Mouse (Mus musculus) hindbrain, postnatal 0 days (tissue): ENCODE results near the gene Ran. TPM values are rescaled to one million over a fixed set of nuclear protein-coding genes. Genes with fewer than 3 reads are reported as not detected.

Experiments
- ATAC-seq: fragments of 200-750 bp; cut with Nextera tagmentation; 2 replicates; pipeline ENCODE4 v1.8.0; 2017; ENCODE audit warnings: mild to moderate bottlenecking, moderate TSS enrichment, moderate library complexity
- DNase-seq: peaks from one replicate; pipeline ENCODE4 v3.0.0-alpha.2; 2015; ENCODE audit warnings: low spot score
- H3K27ac ChIP-seq: fragments of 300-500 bp; sonication (generic); 2 replicates; pipeline ENCODE4 v1.5.1; 2014; ENCODE audit warnings: mild to moderate bottlenecking
- H3K27me3 ChIP-seq: fragments of 300-500 bp; sonication (generic); 2 replicates; pipeline ENCODE4 v1.6.1; 2014; ENCODE audit warnings: low read length, mixed read lengths; ENCODE audit not compliant: insufficient read depth
- H3K36me3 ChIP-seq: fragments of 300-500 bp; sonication (generic); 2 replicates; pipeline ENCODE4 v1.6.1; 2014; ENCODE audit warnings: low read length, mixed read lengths; ENCODE audit not compliant: insufficient read depth
- H3K4me1 ChIP-seq: fragments of 300-500 bp; sonication (generic); 2 replicates; pipeline ENCODE4 v1.6.1; 2014; ENCODE audit warnings: antibody characterized with exemption, low read length, mixed read lengths; ENCODE audit not compliant: insufficient read depth
- H3K4me2 ChIP-seq: fragments of 300-500 bp; sonication (generic); 2 replicates; pipeline ENCODE4 v1.6.1; 2014; ENCODE audit warnings: low read depth, mild to moderate bottlenecking, low read length, moderate library complexity, mixed read lengths
- H3K4me3 ChIP-seq: fragments of 300-500 bp; sonication (generic); 2 replicates; pipeline ENCODE4 v1.5.1; 2014; ENCODE audit warnings: low read length
- H3K9ac ChIP-seq: fragments of 300-500 bp; sonication (generic); replicated peaks from 2 replicates; pipeline ENCODE4 v1.6.1; 2014; ENCODE audit warnings: mild to moderate bottlenecking, low read length, moderate library complexity, mixed read lengths
- H3K9me3 ChIP-seq: fragments of 300-500 bp; sonication (generic); 2 replicates; pipeline ENCODE4 v1.6.1; 2016; ENCODE audit warnings: low read length, mixed read lengths
- CTCF ChIP-seq: IDR thresholded peaks from 2 replicates; pipeline ENCODE4 v1.5.1; 2016; ENCODE audit warnings: antibody characterized with exemption, control low read depth, low read depth
- WGBS: fragments of 180-500 bp; shearing (Covaris S2); extraction: QIAGEN DNeasy Blood & Tissue Kit; methylation state at CpG from one replicate; pipeline ENCODE4 v1.1.7; 2014; 5-methylcytosine and 5-hydroxymethylcytosine counted together
- polyA plus RNA-seq: library from polyadenylated mRNA; unstranded; fragments of >200 nt; fragmentation: Nextera tagmentation; extraction: Ambion mirVana; gene quantifications from 2 replicates; pipeline ENCODE4 v1.2.1, GENCODE M21; 2015
- total RNA-seq: library from RNA; depleted of rRNA; stranded (reverse); fragments of >200 nt; gene quantifications from 2 replicates; pipeline ENCODE4 v1.2.3, GENCODE M21; 2014

Ran gene
- total and polyA plus RNA-seq, 2 experiments from 2014 or later, result 159 to 304 TPM

- 28% methylated on average over 12 of the region's 12 CpGs for WGBS
- DNase-seq (peak; percentile 81), ATAC-seq (peak; percentile 77)
- peak; percentile 95 for TF ChIP-seq CTCF
- no peaks in the 10 kb centered on the region for H3K9me3 ChIP-seq
- no peak overlapping the region for H3K27ac ChIP-seq
- H3K4me1 ChIP-seq, result no peaks in the 10 kb centered on the region
- no peak overlapping the region for H3K4me3 ChIP-seq
- no peaks in the 10 kb centered on the region; the same call in 1 of the 2 replicates for H3K36me3 ChIP-seq
- no peak overlapping the region for H3K4me2 ChIP-seq
- H3K27me3 ChIP-seq, result no peaks in the 10 kb centered on the region
- no peak overlapping the region for H3K9ac ChIP-seq
These were observed 38.3 kb upstream of the Ran start for GRCm38 (mm10) chr5:128981607-128982006.

GRCm38 (mm10) chr5:128984536-128984935 is 35.3 kb upstream of the Ran start:
- Histone ChIP-seq H3K9me3 (no peaks in the 10 kb centered on the region), H3K4me2 (no peak overlapping the region), H3K4me1 (no peaks in the 10 kb centered on the region; the same call in 1 of the 2 replicates), H3K27me3 (no peaks in the 10 kb centered on the region), H3K36me3 (no peaks in the 10 kb centered on the region; the same call in 1 of the 2 replicates), H3K9ac (no peak overlapping the region), H3K27ac (no peak overlapping the region), H3K4me3 (no peak overlapping the region)
- no peak for DNase-seq
- TF ChIP-seq CTCF, result no peak
- WGBS, result 83% methylated on average over 6 of the region's 6 CpGs
- no peak for ATAC-seq

DNA sequence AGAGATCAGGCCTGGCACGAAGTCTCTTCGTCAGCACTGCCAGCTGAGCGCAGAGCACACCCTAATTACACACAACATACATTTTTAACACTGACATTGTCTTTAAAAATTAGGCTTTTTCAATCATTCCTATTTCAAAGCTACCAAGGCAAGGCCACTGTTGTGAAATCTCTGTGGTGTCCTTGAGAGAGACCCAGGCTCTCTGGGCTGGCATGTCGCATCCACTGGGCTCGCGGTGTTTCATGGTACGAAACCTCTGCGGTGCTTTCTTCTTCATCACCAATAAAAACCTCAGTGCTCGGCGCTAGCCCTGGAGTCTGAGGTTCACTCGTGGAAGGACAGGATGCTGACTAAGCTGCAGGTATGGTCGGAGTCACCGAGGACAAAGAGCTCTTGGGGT is 33.9 kb upstream of the Ran start:
- TF ChIP-seq CTCF, result no peak
- 85% methylated on average over 13 of the region's 13 CpGs for WGBS
- Histone ChIP-seq H3K9ac (no peak overlapping the region), H3K27ac (no peak overlapping the region), H3K27me3 (no peaks in the 10 kb centered on the region), H3K4me3 (no peak overlapping the region), H3K36me3 (peaks cover 7% of the 10 kb centered on the region; the same call in 1 of the 2 replicates), H3K4me2 (no peak overlapping the region), H3K9me3 (no peaks in the 10 kb centered on the region), H3K4me1 (no peaks in the 10 kb centered on the region; the same call in 1 of the 2 replicates)
- no peak for DNase-seq
- no peak for ATAC-seq

- H3K36me3 ChIP-seq, result peaks cover 15% of the 10 kb centered on the region
- no peak overlapping the region for H3K4me2 ChIP-seq
- H3K9ac ChIP-seq, result no peak overlapping the region
- H3K27ac ChIP-seq, result peak overlapping the region; percentile 15; the same call in 1 of the 2 replicates
- DNase-seq, result peak; percentile 77
- H3K9me3 ChIP-seq, result no peaks in the 10 kb centered on the region
- no peak overlapping the region for H3K4me3 ChIP-seq
- ATAC-seq, result peak; percentile 52; the same call in 1 of the 2 replicates
- H3K27me3 ChIP-seq, result no peaks in the 10 kb centered on the region
- no peak for TF ChIP-seq CTCF
- 53% methylated on average over 19 of the region's 19 CpGs for WGBS
- no peaks in the 10 kb centered on the region; the same call in 1 of the 2 replicates for H3K4me1 ChIP-seq
These were observed 32.5 kb upstream of the Ran start for GRCm38 (mm10) chr5:128987141-128987954.

DNA sequence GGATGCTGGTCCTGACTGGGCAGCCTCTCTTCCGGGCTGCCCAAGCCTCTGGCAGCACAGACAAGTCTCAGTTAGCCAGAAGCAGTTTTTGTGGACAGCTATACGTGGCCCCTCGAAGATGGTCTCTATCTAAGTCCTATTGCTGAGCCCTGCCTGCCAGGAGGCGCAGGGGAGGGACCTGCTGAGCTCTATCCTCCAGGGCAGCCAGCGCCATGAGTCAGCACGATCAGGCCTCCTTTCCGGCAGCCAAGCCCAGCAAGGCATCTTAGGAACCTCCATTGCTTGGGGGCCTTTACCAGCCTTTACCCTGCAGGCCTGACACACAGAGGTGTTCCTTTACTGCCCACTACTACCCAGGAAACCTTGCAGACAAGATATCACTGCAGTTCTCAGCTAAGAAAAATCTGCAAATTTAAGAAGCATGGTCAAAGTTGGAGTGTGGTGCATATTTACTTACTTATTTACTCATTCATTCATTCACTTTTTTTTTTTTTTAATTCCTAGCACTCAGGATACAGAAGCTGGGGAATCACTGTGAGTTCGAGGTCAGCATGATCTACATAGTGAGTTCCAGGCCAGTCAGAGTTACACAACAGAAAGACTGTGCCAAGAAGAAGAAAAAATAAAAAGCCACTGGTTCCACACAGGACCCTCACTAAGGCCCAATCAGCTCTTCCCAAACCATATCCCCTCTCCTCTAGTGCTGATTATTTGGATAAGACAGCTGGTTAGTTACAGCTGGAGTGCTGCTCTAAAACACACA is 19.0 kb upstream of the Ran start:
- peaks cover 4% of the 10 kb centered on the region; the same call in 1 of the 2 replicates for H3K36me3 ChIP-seq
- peaks cover 7% of the 10 kb centered on the region; the same call in 1 of the 2 replicates for H3K4me1 ChIP-seq
- H3K27me3 ChIP-seq, result no peaks in the 10 kb centered on the region
- WGBS, result 58% methylated on average over 8 of the region's 8 CpGs
- TF ChIP-seq CTCF, result no peak
- no peaks in the 10 kb centered on the region for H3K9me3 ChIP-seq
- no peak overlapping the region for H3K4me3 ChIP-seq
- DNase-seq (no peak), ATAC-seq (no peak)
- no peak overlapping the region for H3K4me2 ChIP-seq
- no peak overlapping the region for H3K9ac ChIP-seq
- no peak overlapping the region for H3K27ac ChIP-seq

- Histone ChIP-seq H3K9me3 (no peaks in the 10 kb centered on the region), H3K36me3 (0 out of 2 replicates have a peak, but pooled peaks cover 3% of the 10 kb centered on the region), H3K4me2 (no peak overlapping the region), H3K27ac (no peak overlapping the region), H3K4me1 (peaks cover 14% of the 10 kb centered on the region), H3K4me3 (no peak overlapping the region), H3K27me3 (no peaks in the 10 kb centered on the region), H3K9ac (peak overlapping the region; percentile 35; the same call in 1 of the 2 replicates)
- 53% methylated on average over 14 of the region's 14 CpGs for WGBS
- ATAC-seq, result no peak
- no peak for TF ChIP-seq CTCF
- no peak for DNase-seq
These were observed 17.3 kb upstream of the Ran start for GRCm38 (mm10) chr5:129002571-129003011.
